ENCODE assay signal across 8 mouse cellular contexts in genomic region chr4:154142211-154143040, GRCm38 (mm10). TPM values are rescaled to one million over a fixed set of nuclear protein-coding genes. Genes with fewer than 3 reads are reported as not detected.
A peak's percentile ranks its signal among the peaks of the same experiment; 100 is the strongest.
DNase-seq lines count a peak whose midpoint lies in the region; ATAC-seq lines count a peak whose summit lies in the region.

TSS of gene Wrap73 (plus strand) at chr4:154142372.

- DNase-seq in CD8-positive naive resting alpha-beta T cell, adult 2 months (ENCODE audit: low read depth in 2 of 2, low spot score in 2 of 2), result peak; percentile 73 to 78
- peak; percentile 76 for DNase-seq in c-Kit-negative CD71-positive TER-119-positive erythroid progenitor cells, embryonic 14.5 days (ENCODE audit: low read depth, low spot score)
- DNase-seq in fibroblast of lung, adult 2 months (ENCODE audit: low read depth), result peak; percentile 70
- DNase-seq in kidney, postnatal 14 days, result peak; percentile 94
- DNase-seq in telencephalon, adult 2 months (ENCODE audit: low read depth, low spot score), result peak; percentile 87

- 2% methylated on average over 49 of the region's 49 CpGs for WGBS in heart, embryonic 14.5 days
- WGBS in liver, embryonic 15.5 days (ENCODE audit: insufficient replicate concordance), result 1% methylated on average over 49 of the region's 49 CpGs
- WGBS in neural tube, embryonic 12.5 days, result 2% methylated on average over 49 of the region's 49 CpGs

- peaks cover 14% of the 10 kb centered on the region for H3K36me3 ChIP-seq in heart, embryonic 14.5 days (ENCODE audit: control insufficient read depth, insufficient read depth, low read length)
- peaks cover 19% of the 10 kb centered on the region for H3K36me3 ChIP-seq in liver, embryonic 15.5 days (replicated peaks)
- H3K36me3 ChIP-seq in neural tube, embryonic 12.5 days, result no peaks in the 10 kb centered on the region; the same call in 1 of the 2 replicates

- peak within 1 kb of the TSS; percentile 88 for H3K9ac ChIP-seq in heart, embryonic 14.5 days (ENCODE audit: low read length)
- peak within 1 kb of the TSS; percentile 92 for H3K9ac ChIP-seq in liver, embryonic 15.5 days
- H3K9ac ChIP-seq in neural tube, embryonic 12.5 days, result peak within 1 kb of the TSS; percentile 74

- peaks cover 46% of the 10 kb centered on the region for H3K27me3 ChIP-seq in heart, embryonic 14.5 days (ENCODE audit: control insufficient read depth, insufficient read depth, low read length)
- H3K27me3 ChIP-seq in liver, embryonic 15.5 days, result peaks cover 47% of the 10 kb centered on the region
- peaks cover 44% of the 10 kb centered on the region for H3K27me3 ChIP-seq in neural tube, embryonic 12.5 days (replicated peaks)

- no peaks in the 10 kb centered on the region for H3K9me3 ChIP-seq in heart, embryonic 14.5 days (ENCODE audit: control insufficient read depth, low read length)
- H3K9me3 ChIP-seq in liver, embryonic 15.5 days (replicated peaks), result no peaks in the 10 kb centered on the region
- H3K9me3 ChIP-seq in neural tube, embryonic 12.5 days, result no peaks in the 10 kb centered on the region

- H3K27ac ChIP-seq in heart, embryonic 14.5 days (replicated peaks in 1 of 2; ENCODE audit: control insufficient read depth in 1 of 2, insufficient read depth in 1 of 2, low read depth in 2 of 2, low read length in 2 of 2), result peak within 1 kb of the TSS; percentile 71 to 81
- H3K27ac ChIP-seq in liver, embryonic 15.5 days (replicated peaks), result peak within 1 kb of the TSS; percentile 80
- no peak within 1 kb of the TSS for H3K27ac ChIP-seq in neural tube, embryonic 12.5 days

- H3K4me3 ChIP-seq in heart, embryonic 14.5 days (ENCODE audit: control insufficient read depth in 1 of 2, insufficient read depth in 1 of 2, low read depth in 1 of 2, low read length in 2 of 2), result peak within 1 kb of the TSS; percentile 91 to 98
- peak within 1 kb of the TSS; percentile 86 for H3K4me3 ChIP-seq in liver, embryonic 15.5 days (replicated peaks)
- peak within 1 kb of the TSS; percentile 81 for H3K4me3 ChIP-seq in neural tube, embryonic 12.5 days

- peaks cover 12 to 27% of the 10 kb centered on the region in 2 experiments; a peak in 3 of 4 replicates for H3K4me1 ChIP-seq in heart, embryonic 14.5 days (ENCODE audit: control insufficient read depth in 2 of 2, insufficient read depth in 2 of 2, low read length in 2 of 2)
- H3K4me1 ChIP-seq in liver, embryonic 15.5 days (replicated peaks), result peaks cover 46% of the 10 kb centered on the region
- peaks cover 29% of the 10 kb centered on the region for H3K4me1 ChIP-seq in neural tube, embryonic 12.5 days

- ATAC-seq in heart, embryonic 14.5 days (ENCODE audit: insufficient number of reproducible peaks, insufficient read depth, low FRiP score, low read depth), result peak; percentile 84
- peak; percentile 95 for ATAC-seq in liver, embryonic 15.5 days (ENCODE audit: insufficient read depth)
- peak; percentile 91 for ATAC-seq in neural tube, embryonic 12.5 days (ENCODE audit: low FRiP score, low read depth)

- H3K4me2 ChIP-seq in heart, embryonic 14.5 days (ENCODE audit: low read length), result peak within 1 kb of the TSS; percentile 94
- peak within 1 kb of the TSS; percentile 92 for H3K4me2 ChIP-seq in liver, embryonic 15.5 days
- H3K4me2 ChIP-seq in neural tube, embryonic 12.5 days (replicated peaks), result peak within 1 kb of the TSS; percentile 90

RNA-seq across cellular contexts. Expression of gene Wrap73, which starts in this region (rescaled TPM):
- 20.7 and 23.1 TPM in 2 replicates for polyA plus RNA-seq in heart, embryonic 14.5 days (2014; fragmentation: Nextera tagmentation; extraction: Ambion mirVana)
- polyA plus RNA-seq in liver, embryonic 15.5 days (2015; fragmentation: Nextera tagmentation; extraction: Ambion mirVana), result 26.4 and 26.8 TPM in 2 replicates
- 44.6 and 46.6 TPM in 2 replicates for polyA plus RNA-seq in neural tube, embryonic 12.5 days (2016; fragmentation: Nextera tagmentation; extraction: Ambion mirVana)
